Mouse (Mus musculus): ENCODE results near the gene Mical2. TPM values are rescaled to one million over a fixed set of nuclear protein-coding genes. Genes with fewer than 3 reads are reported as not detected.
A peak's percentile ranks its signal among the peaks of the same experiment; 100 is the strongest.

Mical2 gene
- total RNA-seq, 1 experiment from 2014 or later, result 13.9 TPM

- no peak for DNase-seq
Observed at GRCm38 (mm10) chr7:112208323-112209167, 17.1 kb upstream of the Mical2 start.

DNA sequence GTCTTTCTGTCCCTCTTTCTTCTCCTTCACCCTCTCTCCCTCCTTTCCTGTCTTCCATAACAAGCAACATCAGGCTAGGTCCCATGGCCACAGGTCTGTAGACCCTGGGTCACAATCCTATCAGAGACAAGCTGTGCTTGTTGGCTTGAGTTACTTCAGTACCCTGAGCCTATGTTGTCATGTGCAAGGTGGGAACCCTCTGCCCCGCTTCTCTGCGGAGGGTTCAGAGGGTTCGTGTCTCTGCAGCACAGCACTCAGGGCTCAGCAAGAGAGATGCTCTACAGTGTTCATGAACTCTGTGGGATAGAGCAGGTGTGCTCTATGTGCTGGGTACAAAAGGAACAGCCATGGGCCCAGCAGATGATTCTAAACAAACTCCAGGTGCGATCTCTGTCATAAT is 16.0 kb upstream of the Mical2 start:
- DNase-seq, result no peak

GRCm38 (mm10) chr7:112212921-112213721 is 12.5 kb upstream of the Mical2 start:
- no peak for DNase-seq

DNA sequence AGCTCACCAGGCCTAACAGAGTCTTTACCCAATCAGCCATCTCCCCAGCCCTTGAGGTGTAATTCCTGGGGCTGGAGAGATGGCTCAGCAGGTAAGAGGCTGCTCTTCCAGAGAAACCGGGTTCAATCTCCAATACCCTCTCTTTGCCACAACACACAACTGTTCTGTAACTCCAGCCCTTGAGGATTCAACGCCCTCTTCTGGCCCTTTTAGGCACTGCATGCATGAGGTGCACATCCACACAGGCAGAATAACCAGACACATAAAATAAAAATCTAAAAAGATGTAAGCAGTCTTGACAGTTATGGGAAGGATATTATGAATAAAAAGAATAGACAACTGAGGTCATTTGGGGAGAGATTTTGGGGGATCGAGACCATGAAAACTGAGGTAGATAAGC is 9.8 kb upstream of the Mical2 start:
- no peak for DNase-seq

- no peak for DNase-seq
Observed at GRCm38 (mm10) chr7:112216720-112217119, 8.9 kb upstream of the Mical2 start.

DNA sequence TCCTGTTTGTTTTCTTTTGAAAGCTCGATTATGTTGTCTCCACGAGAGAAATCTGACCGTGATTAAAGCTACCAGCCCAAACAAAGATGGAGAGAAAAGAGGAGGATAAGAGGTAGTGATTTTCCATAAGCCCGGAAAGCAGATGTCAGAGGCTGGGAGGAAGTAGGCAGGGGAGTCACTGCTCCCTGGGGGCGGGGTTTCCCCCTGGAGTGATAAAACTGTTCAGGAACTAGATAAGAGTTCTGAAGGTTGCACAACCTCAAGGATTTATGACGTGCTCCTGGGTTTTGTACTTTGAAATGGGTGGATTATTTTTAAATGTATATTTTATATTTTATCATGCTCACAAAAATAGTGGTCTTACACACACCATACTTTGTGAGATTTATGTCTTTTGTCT is 8.4 kb upstream of the Mical2 start:
- DNase-seq, result peak; percentile 73

- DNase-seq, result no peak
Observed at GRCm38 (mm10) chr7:112222733-112223524, 2.7 kb upstream of the Mical2 start.

GRCm38 (mm10) chr7:112224854-112225253 is 802 bp upstream of the Mical2 start:
- DNase-seq, result no peak

DNA sequence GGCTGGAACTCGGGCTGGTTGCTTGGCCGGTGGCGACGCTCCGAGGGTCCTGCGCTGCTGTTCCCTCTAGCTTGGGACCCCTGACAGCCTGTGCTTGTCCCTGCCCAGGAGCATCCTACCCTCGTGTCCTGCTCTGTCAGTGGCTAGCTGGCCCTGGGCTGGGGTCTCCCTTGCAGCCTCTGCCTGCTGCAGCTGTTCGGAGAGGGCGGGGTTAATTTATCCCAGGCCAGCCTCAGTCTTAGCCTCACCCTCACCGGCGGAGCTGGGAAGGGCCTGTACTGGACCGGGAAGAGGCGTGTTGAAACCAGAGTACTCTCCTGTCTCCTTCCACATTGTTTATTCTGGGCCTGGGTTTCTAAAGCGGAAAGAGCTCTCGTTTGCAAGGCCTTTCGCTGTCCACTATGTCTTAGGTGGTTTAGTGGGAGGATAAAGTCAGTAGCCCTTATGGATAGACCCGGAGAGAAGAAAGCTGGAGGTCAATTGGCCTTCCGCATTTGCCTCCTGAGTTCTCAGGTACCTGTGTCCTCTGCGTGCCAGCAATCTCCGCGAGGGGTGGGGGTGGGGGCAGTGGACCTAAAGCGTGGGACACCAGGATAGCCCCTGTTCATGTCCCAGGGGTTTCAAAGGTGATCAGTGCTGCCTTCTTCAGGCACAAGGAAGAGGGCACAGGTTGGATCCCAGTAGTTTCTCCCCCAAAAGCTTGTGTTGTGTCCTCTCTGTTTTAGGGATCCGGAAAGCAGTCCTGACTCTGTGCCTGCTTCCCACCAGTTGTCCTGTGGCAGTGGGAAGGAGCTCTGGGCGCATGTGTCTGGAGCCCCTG is 1.0 kb downstream of the Mical2 start:
- DNase-seq, result no peak

- no peak for DNase-seq
Observed at GRCm38 (mm10) chr7:112227266-112227562, 1.6 kb downstream of the Mical2 start.

DNA sequence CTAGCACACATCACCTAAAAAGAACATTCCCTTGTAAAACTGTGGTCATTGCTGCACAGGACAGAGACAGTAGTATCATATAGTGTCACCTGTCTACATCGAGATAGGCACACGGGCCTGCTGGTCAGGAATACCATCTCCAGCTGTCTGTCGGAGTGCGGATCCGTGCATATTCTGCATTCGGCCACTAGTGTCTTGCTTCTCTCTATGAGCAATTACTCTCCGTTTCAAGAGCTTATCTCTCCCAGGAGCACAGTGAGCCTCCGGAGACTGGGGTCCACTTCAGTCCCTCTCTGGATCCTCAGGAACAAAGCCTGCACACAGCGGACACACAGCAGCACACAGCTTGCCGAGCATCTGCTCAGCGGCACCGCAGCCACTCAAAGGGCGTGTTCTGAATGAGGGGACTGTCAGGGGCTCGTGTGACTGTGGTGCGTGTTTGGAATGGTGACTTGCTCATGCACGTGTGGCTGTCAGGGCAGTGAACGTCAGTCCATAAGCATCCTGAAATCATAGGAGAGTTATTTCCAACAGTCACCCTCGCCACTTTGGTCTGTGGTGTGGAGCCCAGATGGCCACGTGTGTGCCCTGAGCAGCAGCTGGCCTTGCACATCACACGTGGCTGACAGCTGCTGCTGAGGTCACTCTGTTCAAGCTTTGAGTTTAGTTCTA is 3.3 kb downstream of the Mical2 start:
- no peak for DNase-seq

DNA sequence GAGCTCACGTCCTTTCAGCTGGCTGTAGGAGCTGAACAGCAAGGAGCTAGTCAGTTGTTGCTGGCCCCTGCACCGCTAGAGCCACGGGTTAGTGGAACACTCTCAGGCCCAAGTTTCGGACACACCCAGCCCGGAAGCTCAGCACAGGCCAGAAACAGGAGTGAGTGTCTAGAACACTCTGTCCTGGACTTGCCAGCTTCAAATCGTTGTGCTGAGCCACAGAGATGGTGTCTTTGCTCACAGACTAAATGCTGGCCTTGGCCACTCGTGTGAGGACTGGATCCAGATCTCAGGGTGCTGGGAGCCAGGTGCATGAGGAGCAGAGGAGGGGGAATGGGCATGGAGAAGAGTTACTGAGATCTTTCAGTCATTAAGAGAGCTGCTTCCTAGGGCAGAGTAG is 6.1 kb downstream of the Mical2 start:
- no peak for DNase-seq

DNA sequence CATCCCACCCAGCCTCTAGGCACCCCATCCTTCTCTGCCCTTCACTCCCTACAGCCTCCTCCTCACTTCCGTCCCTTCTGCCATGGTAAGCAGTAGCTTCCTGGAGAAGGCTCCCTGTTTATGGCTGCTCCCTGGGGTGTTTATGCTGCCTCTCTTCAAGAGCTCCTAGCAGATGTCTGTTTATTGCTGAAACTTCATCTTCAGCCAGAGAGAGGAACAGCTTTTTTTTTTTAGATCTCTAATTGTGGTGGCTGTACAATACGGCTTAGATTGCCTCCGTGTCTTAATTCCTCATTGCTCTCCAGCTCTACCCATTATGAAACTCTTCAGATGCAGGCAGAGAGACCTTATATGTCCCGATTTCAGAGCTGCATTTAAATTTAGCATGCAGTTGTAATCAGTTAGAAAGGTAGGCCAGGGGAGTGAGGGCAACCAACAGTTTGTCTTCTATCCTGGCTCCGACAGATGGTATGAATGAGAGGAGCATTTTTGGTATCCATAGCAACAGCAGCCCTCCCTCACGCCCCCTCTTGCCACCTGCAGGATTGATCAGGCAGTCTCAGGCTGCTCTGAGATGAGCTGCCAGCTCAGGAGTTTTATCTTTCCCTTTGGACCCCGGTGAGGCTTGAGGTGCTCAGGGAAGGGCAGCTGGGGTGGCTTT is 7.8 kb downstream of the Mical2 start:
- DNase-seq, result no peak

GRCm38 (mm10) chr7:112234410-112234809 is 8.8 kb downstream of the Mical2 start:
- no peak for DNase-seq

DNA sequence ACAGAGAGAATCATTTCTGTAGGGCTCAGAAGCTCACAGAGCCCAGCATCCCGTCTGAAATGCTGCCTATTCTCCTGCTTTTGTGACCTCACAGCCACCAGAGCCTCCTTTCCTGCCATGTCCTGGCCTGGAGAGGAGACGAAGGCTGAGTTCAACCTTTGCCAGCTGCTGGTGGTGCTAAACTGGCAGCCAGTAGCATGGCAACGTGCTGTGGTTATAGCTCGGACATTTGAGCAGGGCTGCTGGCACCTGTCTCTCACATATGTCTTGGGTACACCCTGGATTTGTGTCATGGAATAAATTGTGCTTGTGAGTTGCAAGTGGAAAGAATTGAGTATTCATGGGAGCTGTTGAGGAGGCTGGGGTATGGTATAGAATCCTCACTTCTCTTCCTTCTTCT is 9.8 kb downstream of the Mical2 start:
- DNase-seq, result no peak

DNA sequence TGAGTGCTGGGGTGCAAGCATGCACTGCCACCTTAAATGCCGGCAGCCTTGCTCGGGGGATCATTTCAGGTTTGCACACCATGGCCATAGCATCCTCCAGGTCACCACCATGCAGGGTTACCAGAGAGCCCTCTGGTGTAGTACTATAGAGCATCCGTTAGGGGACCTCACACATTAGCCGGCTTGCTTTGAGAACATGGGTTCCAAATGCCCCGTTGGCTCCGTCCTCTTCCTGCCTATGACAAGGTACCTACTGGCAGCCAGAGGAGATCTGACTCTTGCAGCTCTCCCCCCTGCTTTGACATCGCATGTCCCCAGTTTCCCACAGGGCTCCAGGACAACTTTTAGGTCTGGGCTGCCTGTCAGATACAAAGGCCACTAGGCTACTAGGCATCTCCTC is 11.6 kb downstream of the Mical2 start:
- no peak for DNase-seq

GRCm38 (mm10) chr7:112237868-112238267 is 12.2 kb downstream of the Mical2 start:
- DNase-seq, result no peak

DNA sequence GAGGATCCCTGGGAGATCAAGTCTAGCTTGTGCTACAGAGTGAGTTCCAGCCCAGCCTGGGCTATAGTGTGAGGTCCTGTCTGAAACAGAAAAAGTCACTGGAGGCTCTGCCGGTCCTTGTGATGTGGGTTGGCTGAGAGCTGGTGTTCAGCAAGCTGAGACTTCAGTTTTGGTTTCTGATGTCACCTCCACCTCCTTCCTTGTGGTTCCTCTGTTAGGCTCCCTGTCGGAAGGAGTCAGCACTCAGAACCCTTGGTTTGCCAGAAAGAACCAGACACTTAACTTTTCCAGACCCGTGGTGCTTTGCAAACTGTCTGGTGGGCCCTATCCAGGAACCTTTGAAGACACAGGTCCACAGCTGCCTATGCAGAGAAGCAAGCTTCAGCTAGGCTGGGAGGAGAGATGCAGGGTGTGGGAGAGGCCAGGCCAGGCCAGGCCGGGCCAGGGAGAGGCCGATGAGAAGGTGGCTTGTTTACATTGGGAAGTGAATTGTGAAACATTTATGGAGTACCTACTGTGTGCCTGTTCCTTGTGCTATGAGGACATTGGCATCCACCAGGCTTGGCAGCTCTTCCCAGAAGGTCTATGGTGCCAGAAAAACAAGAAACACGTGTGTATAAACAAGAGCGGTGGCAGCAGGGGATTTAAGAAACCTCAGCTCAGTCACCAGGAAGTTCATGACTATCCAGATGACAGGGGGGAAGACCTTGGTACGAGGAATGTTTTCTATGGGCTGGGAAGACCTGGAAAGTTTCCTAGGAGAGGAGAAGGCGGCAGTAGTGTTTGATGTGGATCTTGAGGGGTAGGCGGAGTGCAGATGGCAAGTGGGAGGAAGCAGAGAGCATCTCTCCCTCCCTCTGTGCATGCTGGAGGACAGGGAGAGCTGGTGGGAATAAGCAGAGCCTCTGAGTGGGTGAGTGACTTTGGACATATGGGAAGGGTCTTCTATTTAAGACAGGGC is 13.4 kb downstream of the Mical2 start:
- no peak for DNase-seq

GRCm38 (mm10) chr7:112240748-112241147 is 15.1 kb downstream of the Mical2 start:
- DNase-seq, result no peak

All from adrenal gland, postnatal 25 days (tissue).